Mouse (Mus musculus): ENCODE data around the gene Ptpn20.

- TF ChIP-seq CTCF (conservative IDR thresholded peaks at IDR 0.05; ENCODE audit: insufficient read depth, insufficient read length, low read depth, low read length) (no peak), POLR2A (IDR thresholded peaks at IDR 0.05; ENCODE audit: low read depth, low read length) (no peak)
Measured at GRCm38 (mm10) chr14:33549856-33550255, 39.2 kb upstream of the Ptpn20 start.
